Mouse (Mus musculus): ENCODE results near the gene Zfp114. TPM values are rescaled to one million over a fixed set of nuclear protein-coding genes. Genes with fewer than 3 reads are reported as not detected.
A peak's percentile ranks its signal among the peaks of the same experiment; 100 is the strongest.

Gene Zfp114
- polyA plus RNA-seq, 1 experiment from 2014 or later, result 0.90 TPM

GRCm38 (mm10) chr7:24196961-24197360, 22.1 kb downstream of the Zfp114 start:
- TF ChIP-seq CTCF (IDR thresholded peaks at IDR 0.05), result no peak
- TF ChIP-seq EP300 (IDR thresholded peaks at IDR 0.05), result no peak
- WGBS, result over 99% methylated on average over 4 of the region's 4 CpGs

GRCm38 (mm10) chr7:24207488-24208261, 32.8 kb downstream of the Zfp114 start:
- no peaks in the 10 kb centered on the region for H3K36me3 ChIP-seq (ENCODE audit: insufficient read depth, low read length)
- 13% methylated on average over 24 of the region's 24 CpGs for WGBS
- TF ChIP-seq EP300 (IDR thresholded peaks at IDR 0.05) (no peak), CTCF (IDR thresholded peaks at IDR 0.05) (no peak)

More at GRCm38 (mm10) chr7:24196961-24197360, 22.1 kb downstream of the Zfp114 start:
- no peaks in the 10 kb centered on the region for H3K9me3 ChIP-seq (ENCODE audit: low read length)
- no peak overlapping the region for H3K9ac ChIP-seq (replicated peaks; ENCODE audit: low read depth)
- H3K4me3 ChIP-seq (ENCODE audit: low read depth, low read length), result no peak overlapping the region
- DNase-seq (ENCODE audit: low spot score), result no peak
- no peaks in the 10 kb centered on the region for H3K4me1 ChIP-seq (ENCODE audit: insufficient read depth, low read depth, low read length)
- no peak for ATAC-seq
- H3K27ac ChIP-seq (ENCODE audit: low read length), result no peak overlapping the region
- no peaks in the 10 kb centered on the region for H3K27me3 ChIP-seq (replicated peaks; ENCODE audit: insufficient read depth, low read length)
- H3K4me2 ChIP-seq (replicated peaks; ENCODE audit: low read depth, low read length), result no peak overlapping the region
- H3K36me3 ChIP-seq (ENCODE audit: insufficient read depth, low read length), result peaks cover 24% of the 10 kb centered on the region

DNA sequence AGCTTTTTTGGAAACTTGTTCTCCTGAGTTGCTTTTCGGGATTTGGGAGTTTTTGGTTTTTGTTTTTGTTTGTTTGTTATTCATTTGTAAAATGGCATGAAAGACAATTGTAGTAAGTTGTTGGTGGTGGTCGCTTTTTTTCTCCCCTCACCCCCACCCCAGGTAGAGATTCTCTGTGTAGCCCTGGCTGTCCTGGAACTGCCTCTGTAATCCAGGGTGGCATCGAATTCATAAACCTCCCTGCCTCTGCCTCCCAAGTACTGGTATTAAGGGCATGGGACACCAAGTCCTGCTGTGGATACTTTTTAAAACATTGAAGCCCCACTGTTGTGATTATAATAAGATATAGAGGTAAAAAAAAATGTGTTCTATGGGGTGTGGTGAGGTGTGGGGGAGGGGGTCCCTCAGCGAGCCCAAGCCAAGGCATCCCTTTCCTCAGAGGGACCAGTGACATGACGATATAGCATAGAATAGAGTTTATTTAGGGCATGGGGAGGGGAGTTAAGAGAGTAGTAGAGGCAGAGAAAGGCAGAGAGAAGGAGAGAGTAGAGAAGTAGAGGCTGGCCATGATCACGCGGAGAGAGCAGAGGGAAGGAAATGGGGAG, 33.5 kb downstream of the Zfp114 start:
- TF ChIP-seq EP300 (IDR thresholded peaks at IDR 0.05), result no peak
- no peak for TF ChIP-seq CTCF (IDR thresholded peaks at IDR 0.05)
- DNase-seq (ENCODE audit: low spot score) (no peak), ATAC-seq (no peak)
- 59% methylated on average over 7 of the region's 7 CpGs for WGBS
- Histone ChIP-seq H3K27ac (ENCODE audit: low read length) (no peak overlapping the region), H3K9me3 (ENCODE audit: low read length) (no peaks in the 10 kb centered on the region), H3K4me3 (ENCODE audit: low read depth, low read length) (peak overlapping the region; percentile 65), H3K9ac (replicated peaks; ENCODE audit: low read depth) (peak overlapping the region; percentile 78), H3K4me2 (replicated peaks; ENCODE audit: low read depth, low read length) (peak overlapping the region; percentile 71; the same call in 1 of the 2 replicates), H3K4me1 (ENCODE audit: insufficient read depth, low read depth, low read length) (no peaks in the 10 kb centered on the region), H3K27me3 (replicated peaks; ENCODE audit: insufficient read depth, low read length) (no peaks in the 10 kb centered on the region), H3K36me3 (ENCODE audit: insufficient read depth, low read length) (no peaks in the 10 kb centered on the region)

More at GRCm38 (mm10) chr7:24207488-24208261, 32.8 kb downstream of the Zfp114 start:
- no peaks in the 10 kb centered on the region for H3K27me3 ChIP-seq (replicated peaks; ENCODE audit: insufficient read depth, low read length)
- ATAC-seq (peak; percentile 96), DNase-seq (ENCODE audit: low spot score) (peak; percentile 93)
- peak overlapping the region; percentile 78 for H3K9ac ChIP-seq (replicated peaks; ENCODE audit: low read depth)
- H3K4me2 ChIP-seq (replicated peaks; ENCODE audit: low read depth, low read length), result peak overlapping the region; percentile 71
- peak overlapping the region; percentile 44 for H3K27ac ChIP-seq (ENCODE audit: low read length)
- H3K4me1 ChIP-seq (ENCODE audit: insufficient read depth, low read depth, low read length), result no peaks in the 10 kb centered on the region
- no peaks in the 10 kb centered on the region for H3K9me3 ChIP-seq (ENCODE audit: low read length)
- peak overlapping the region; percentile 65 for H3K4me3 ChIP-seq (ENCODE audit: low read depth, low read length)

DNA sequence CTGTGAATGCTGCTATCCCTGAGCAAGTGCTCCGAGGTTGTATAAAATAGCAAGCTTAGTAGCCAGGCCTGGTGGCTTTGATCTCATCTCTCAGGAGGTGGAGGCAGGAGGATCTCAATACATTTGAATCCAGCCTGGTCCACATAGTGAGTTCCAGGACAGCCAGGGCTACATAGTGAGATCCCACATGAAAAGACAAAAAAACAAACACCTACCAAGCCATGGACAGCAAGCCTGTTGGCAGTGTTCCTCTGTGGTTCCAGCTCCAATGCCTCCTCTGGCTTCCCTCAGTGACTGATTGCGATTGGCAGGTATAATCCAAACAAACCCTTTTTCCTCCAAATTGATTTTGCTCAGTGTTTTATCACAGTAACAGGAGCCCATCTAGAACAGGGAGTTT, 35.4 kb downstream of the Zfp114 start:
- Histone ChIP-seq H3K36me3 (ENCODE audit: insufficient read depth, low read length) (no peaks in the 10 kb centered on the region), H3K9me3 (ENCODE audit: low read length) (no peaks in the 10 kb centered on the region), H3K9ac (replicated peaks; ENCODE audit: low read depth) (no peak overlapping the region), H3K4me1 (ENCODE audit: insufficient read depth, low read depth, low read length) (no peaks in the 10 kb centered on the region), H3K27me3 (replicated peaks; ENCODE audit: insufficient read depth, low read length) (no peaks in the 10 kb centered on the region), H3K27ac (ENCODE audit: low read length) (no peak overlapping the region), H3K4me3 (ENCODE audit: low read depth, low read length) (no peak overlapping the region), H3K4me2 (replicated peaks; ENCODE audit: low read depth, low read length) (no peak overlapping the region)
- TF ChIP-seq EP300 (IDR thresholded peaks at IDR 0.05) (no peak), CTCF (IDR thresholded peaks at IDR 0.05) (no peak)
- ATAC-seq, result no peak
- 65% methylated on average over 2 of the region's 2 CpGs for WGBS
- no peak for DNase-seq (ENCODE audit: low spot score)

DNA sequence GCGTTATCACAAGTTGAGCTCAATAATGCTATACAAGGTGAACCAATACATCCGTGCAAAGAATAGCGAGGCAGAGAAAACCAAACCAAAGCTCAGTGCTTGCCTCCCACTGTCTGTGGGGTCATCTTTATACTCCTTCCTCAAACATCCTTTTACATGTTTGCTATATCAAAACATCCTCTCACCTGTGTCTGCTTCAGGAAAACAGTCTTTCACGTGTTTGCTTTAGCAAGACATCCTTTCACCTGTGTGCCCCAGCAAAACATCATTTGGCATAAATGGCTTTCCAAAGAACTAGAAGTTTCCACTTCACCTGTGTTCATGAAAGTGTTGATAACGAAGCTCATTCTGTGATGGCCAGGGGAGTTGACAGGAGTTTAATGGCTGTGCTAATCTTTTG, 36.5 kb downstream of the Zfp114 start, which contains the start of gene Zfp111:
Gene Zfp111 (minus strand): TSS at position 101 of the 400 bp plus-strand sequence.
- no peaks in the 10 kb centered on the region for H3K27me3 ChIP-seq (replicated peaks; ENCODE audit: insufficient read depth, low read length)
- ATAC-seq (no peak), DNase-seq (ENCODE audit: low spot score) (no peak)
- H3K27ac ChIP-seq (ENCODE audit: low read length), result no peak within 1 kb of the TSS
- no peaks in the 10 kb centered on the region for H3K4me1 ChIP-seq (ENCODE audit: insufficient read depth, low read depth, low read length)
- TF ChIP-seq EP300 (IDR thresholded peaks at IDR 0.05), result no peak
- TF ChIP-seq CTCF (IDR thresholded peaks at IDR 0.05), result no peak
- 76% methylated on average over 5 of the region's 5 CpGs for WGBS
- H3K36me3 ChIP-seq (ENCODE audit: insufficient read depth, low read length), result no peaks in the 10 kb centered on the region
- H3K4me3 ChIP-seq (ENCODE audit: low read depth, low read length), result no peak within 1 kb of the TSS
- H3K9ac ChIP-seq (replicated peaks; ENCODE audit: low read depth), result no peak within 1 kb of the TSS
- no peaks in the 10 kb centered on the region for H3K9me3 ChIP-seq (ENCODE audit: low read length)
- no peak within 1 kb of the TSS for H3K4me2 ChIP-seq (replicated peaks; ENCODE audit: low read depth, low read length)

Other genes with a start within 250 kb of the Zfp114 start
- gene Vmn1r179, start 248.1 kb upstream of the Zfp114 start, polyA plus RNA-seq (2015; fragmentation: Nextera tagmentation; extraction: Ambion mirVana), result not detected in 2 replicates
- not detected in 2 replicates for gene Vmn1r180, start 224.4 kb upstream of the Zfp114 start, polyA plus RNA-seq (2015; fragmentation: Nextera tagmentation; extraction: Ambion mirVana)
- gene Vmn1r181, start 200.4 kb upstream of the Zfp114 start, polyA plus RNA-seq (2015; fragmentation: Nextera tagmentation; extraction: Ambion mirVana), result not detected in 2 replicates
- gene V1rd19, start 173.4 kb upstream of the Zfp114 start, polyA plus RNA-seq (2015; fragmentation: Nextera tagmentation; extraction: Ambion mirVana), result not detected in 2 replicates
- not detected in 2 replicates for gene Vmn1r183, start 121.8 kb upstream of the Zfp114 start, polyA plus RNA-seq (2015; fragmentation: Nextera tagmentation; extraction: Ambion mirVana)
- 10.4 and 10.5 TPM in 2 replicates for gene Zfp180, start 93.1 kb upstream of the Zfp114 start, polyA plus RNA-seq (2015; fragmentation: Nextera tagmentation; extraction: Ambion mirVana)
- 3.3 and 4.3 TPM in 2 replicates for gene Zfp112, start 62.7 kb upstream of the Zfp114 start, polyA plus RNA-seq (2015; fragmentation: Nextera tagmentation; extraction: Ambion mirVana)
- gene Zfp235, start 40.9 kb upstream of the Zfp114 start, polyA plus RNA-seq (2015; fragmentation: Nextera tagmentation; extraction: Ambion mirVana), result 10.2 and 11.5 TPM in 2 replicates
- gene Zfp111, start 36.4 kb downstream of the Zfp114 start, polyA plus RNA-seq (2015; fragmentation: Nextera tagmentation; extraction: Ambion mirVana), result 3.7 and 4.4 TPM in 2 replicates
- 1.2 and 1.7 TPM in 2 replicates for gene Zfp109, start 62.5 kb downstream of the Zfp114 start, polyA plus RNA-seq (2015; fragmentation: Nextera tagmentation; extraction: Ambion mirVana)
- gene Zfp108, start 79.7 kb downstream of the Zfp114 start, polyA plus RNA-seq (2015; fragmentation: Nextera tagmentation; extraction: Ambion mirVana), result 2.2 and 2.4 TPM in 2 replicates
- 4.4 and 5.3 TPM in 2 replicates for gene Zfp93, start 95.4 kb downstream of the Zfp114 start, polyA plus RNA-seq (2015; fragmentation: Nextera tagmentation; extraction: Ambion mirVana)
- 15.7 and 16.7 TPM in 2 replicates for gene Zfp61, start 126.2 kb downstream of the Zfp114 start, polyA plus RNA-seq (2015; fragmentation: Nextera tagmentation; extraction: Ambion mirVana)
- gene Zfp94, start 141.6 kb downstream of the Zfp114 start, polyA plus RNA-seq (2015; fragmentation: Nextera tagmentation; extraction: Ambion mirVana), result 5.2 and 5.7 TPM in 2 replicates
- 0.27 TPM in 2 replicates for gene Tescl, start 158.9 kb downstream of the Zfp114 start, polyA plus RNA-seq (2015; fragmentation: Nextera tagmentation; extraction: Ambion mirVana)
- not detected in 2 replicates for gene Lypd5, start 174.1 kb downstream of the Zfp114 start, polyA plus RNA-seq (2015; fragmentation: Nextera tagmentation; extraction: Ambion mirVana)
- gene Kcnn4, start 195.2 kb downstream of the Zfp114 start, polyA plus RNA-seq (2015; fragmentation: Nextera tagmentation; extraction: Ambion mirVana), result 2.0 and 2.6 TPM in 2 replicates
- 15.2 and 16.4 TPM in 2 replicates for gene Smg9, start 224.6 kb downstream of the Zfp114 start, polyA plus RNA-seq (2015; fragmentation: Nextera tagmentation; extraction: Ambion mirVana)

Data from lung, postnatal 0 days (tissue).